10 mouse cellular contexts compared by ENCODE assay signal in genomic region chr2:3727225-3727930, GRCm38 (mm10).
DNase-seq lines count a peak whose midpoint lies in the region; ATAC-seq and TF ChIP-seq lines count a peak whose summit lies in the region.
"Had no signal": no experiment of that assay in that cellular context is flagged by ENCODE, and none has a peak within 500 bp of the region (broad histone marks: within the 10 kb centered on the region; RNA-seq: fewer than 3 reads in every experiment).

No protein-coding gene starts in this region.

- H3K9me3 ChIP-seq in forebrain, embryonic 13.5 days (replicated peaks), result no peaks in the 10 kb centered on the region
- no peaks in the 10 kb centered on the region for H3K9me3 ChIP-seq in forebrain, embryonic 11.5 days (ENCODE audit: control insufficient read depth, low read length)
- H3K9me3 ChIP-seq in intestine, embryonic 15.5 days, result no peaks in the 10 kb centered on the region
- H3K9me3 ChIP-seq: neural tube, embryonic 13.5 days had no signal

- H3K9ac ChIP-seq in forebrain, embryonic 13.5 days, result no peak overlapping the region
- H3K9ac ChIP-seq in forebrain, embryonic 11.5 days (ENCODE audit: low read length), result no peak overlapping the region
- no peak overlapping the region for H3K9ac ChIP-seq in intestine, embryonic 15.5 days

- H3K27me3 ChIP-seq in forebrain, embryonic 13.5 days, result no peaks in the 10 kb centered on the region
- no peaks in the 10 kb centered on the region for H3K27me3 ChIP-seq in forebrain, embryonic 11.5 days (ENCODE audit: control insufficient read depth, insufficient read depth, low read length)
- H3K27me3 ChIP-seq in intestine, embryonic 15.5 days (replicated peaks), result no peaks in the 10 kb centered on the region
- no peaks in the 10 kb centered on the region for H3K27me3 ChIP-seq in splenic B cell, adult 2 months (ENCODE audit: control insufficient read depth, insufficient read depth, low read length, poor library complexity, severe bottlenecking)
- H3K27me3 ChIP-seq: neural tube, embryonic 13.5 days had no signal

- H3K27ac ChIP-seq in forebrain, embryonic 13.5 days, result no peak overlapping the region
- no peak overlapping the region for H3K27ac ChIP-seq in forebrain, embryonic 11.5 days (ENCODE audit: low read depth, low read length)
- no peak overlapping the region for H3K27ac ChIP-seq in intestine, embryonic 15.5 days

- no peak for TF ChIP-seq POLR2A in lung, adult 2 months (IDR thresholded peaks at IDR 0.05; ENCODE audit: borderline replicate concordance, extremely low read depth, low read depth, low read length)

- TF ChIP-seq CTCF in lung, adult 2 months (IDR thresholded peaks at IDR 0.05; ENCODE audit: insufficient read depth, low read length), result no peak

- WGBS in forebrain, embryonic 13.5 days, result 89% methylated on average over 5 of the region's 5 CpGs
- 82% methylated on average over 5 of the region's 5 CpGs for WGBS in forebrain, embryonic 11.5 days
- 40% methylated on average over 5 of the region's 5 CpGs for WGBS in lung, adult 2 months
- WGBS in intestine, embryonic 15.5 days, result 59% methylated on average over 5 of the region's 5 CpGs

- DNase-seq in forebrain, embryonic 11.5 days (ENCODE audit: low spot score), result no peak
- peak; percentile 58 for DNase-seq in lung, postnatal 25 days (ENCODE audit: low spot score)
- DNase-seq in lung, adult 2 months, result no peak
- peak; percentile 84 for DNase-seq in splenic B cell, adult 2 months (ENCODE audit: low read depth, low spot score)
- DNase-seq in retina, postnatal 1 day, result no peak
- no peak for DNase-seq in gastrocnemius, postnatal 25 days
- DNase-seq: kidney, postnatal 4 days had no signal

- peak; percentile 48; the same call in 1 of the 2 replicates for ATAC-seq in forebrain, embryonic 13.5 days
- no peak for ATAC-seq in forebrain, embryonic 11.5 days (replicated peaks; ENCODE audit: low FRiP score)
- 0 out of 2 replicates have a peak, but pooled peaks have one; percentile 46 for ATAC-seq in intestine, embryonic 15.5 days

- H3K36me3 ChIP-seq in forebrain, embryonic 13.5 days (ENCODE audit: poor library complexity, severe bottlenecking), result no peaks in the 10 kb centered on the region
- no peaks in the 10 kb centered on the region for H3K36me3 ChIP-seq in forebrain, embryonic 11.5 days (ENCODE audit: control insufficient read depth, insufficient read depth, low read length)
- H3K36me3 ChIP-seq in intestine, embryonic 15.5 days, result no peaks in the 10 kb centered on the region
- H3K36me3 ChIP-seq in splenic B cell, adult 2 months (ENCODE audit: control insufficient read depth, insufficient read depth, low read length, poor library complexity, severe bottlenecking), result peaks cover 2% of the 10 kb centered on the region; the same call in 1 of the 2 replicates
- H3K36me3 ChIP-seq: neural tube, embryonic 13.5 days had no signal

- no peak overlapping the region for H3K4me2 ChIP-seq in forebrain, embryonic 13.5 days
- no peak overlapping the region for H3K4me2 ChIP-seq in forebrain, embryonic 11.5 days (ENCODE audit: low read depth, low read length, severe bottlenecking)
- no peak overlapping the region for H3K4me2 ChIP-seq in intestine, embryonic 15.5 days (replicated peaks)
- H3K4me2 ChIP-seq: neural tube, embryonic 13.5 days had no signal

- H3K4me1 ChIP-seq in forebrain, embryonic 13.5 days, result peaks cover 28% of the 10 kb centered on the region
- H3K4me1 ChIP-seq in forebrain, embryonic 11.5 days (replicated peaks; ENCODE audit: control insufficient read depth, insufficient read depth, low read length), result no peaks in the 10 kb centered on the region; the same call in 1 of the 2 replicates
- H3K4me1 ChIP-seq in lung, adult 2 months (ENCODE audit: control insufficient read depth, insufficient read depth, low read length), result peaks cover 2% of the 10 kb centered on the region; the same call in 1 of the 2 replicates
- H3K4me1 ChIP-seq in intestine, embryonic 15.5 days (replicated peaks), result peaks cover 8% of the 10 kb centered on the region; the same call in 1 of the 2 replicates

- no peak overlapping the region for H3K4me3 ChIP-seq in forebrain, embryonic 13.5 days
- no peak overlapping the region for H3K4me3 ChIP-seq in forebrain, embryonic 11.5 days (ENCODE audit: low read depth, low read length)
- H3K4me3 ChIP-seq in lung, adult 2 months (replicated peaks; ENCODE audit: extremely low read depth, low read depth, low read length), result no peak overlapping the region
- no peak overlapping the region for H3K4me3 ChIP-seq in intestine, embryonic 15.5 days (replicated peaks)
- H3K4me3 ChIP-seq: neural tube, embryonic 13.5 days had no signal

Comparison
In these comparisons a context has a peak if more than half of its experiments do, and no peak if none do; other contexts are left out.
1. DNase-seq: peak in lung, postnatal 25 days (single experiment) and splenic B cell, adult 2 months (single experiment); none in forebrain, embryonic 11.5 days (single experiment), lung, adult 2 months (single experiment), retina, postnatal 1 day (single experiment) and gastrocnemius, postnatal 25 days (single experiment).